In the genomic region with DNA sequence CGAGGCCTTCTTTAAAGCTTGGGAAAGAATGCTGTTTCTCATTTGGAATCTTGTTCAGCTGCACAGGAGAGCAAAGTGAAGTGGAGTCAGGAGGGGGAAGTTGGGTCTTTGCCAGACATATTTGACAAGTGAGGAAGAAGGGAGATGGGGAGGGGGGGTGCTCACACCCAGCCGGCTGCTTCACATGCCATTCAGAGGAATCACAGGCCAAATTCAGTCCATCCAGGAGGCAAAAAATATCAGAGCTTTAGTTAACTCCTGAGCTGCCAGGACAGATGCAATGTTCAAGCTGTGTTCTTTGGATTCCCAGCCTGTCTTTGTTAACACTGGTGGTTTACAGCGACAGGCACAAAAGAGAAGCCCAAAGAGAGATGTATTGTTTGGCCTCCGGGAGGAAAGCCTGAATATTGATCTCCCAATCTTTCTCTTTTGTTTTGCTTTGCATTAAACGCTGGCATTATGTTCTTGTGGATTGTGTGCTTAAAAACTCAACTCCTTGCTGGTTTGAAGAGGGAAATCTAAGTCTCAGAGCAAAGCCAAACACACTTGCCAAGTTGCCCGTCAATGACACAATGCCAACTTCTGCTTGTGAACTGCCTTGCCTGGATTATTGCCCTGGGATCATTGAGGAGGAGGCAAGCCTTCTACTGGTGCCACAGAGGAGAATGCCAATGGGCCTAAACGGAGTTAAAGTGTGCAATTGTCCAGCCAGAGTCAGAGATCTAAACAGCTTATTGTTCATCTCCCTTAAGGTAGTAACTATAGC, we compare ENCODE assay signal across 9 mouse cellular contexts.
DNase-seq lines count a peak whose midpoint lies in the region; ATAC-seq and TF ChIP-seq lines count a peak whose summit lies in the region.
"Had no signal": no experiment of that assay in that cellular context is flagged by ENCODE, and none has a peak within 500 bp of the region (broad histone marks: within the 10 kb centered on the region; RNA-seq: fewer than 3 reads in every experiment).

No protein-coding gene starts in this region.

- no peaks in the 10 kb centered on the region for H3K9me3 ChIP-seq in forebrain, embryonic 11.5 days (ENCODE audit: control insufficient read depth, low read length)
- no peaks in the 10 kb centered on the region for H3K9me3 ChIP-seq in lung, embryonic 15.5 days

- 9% methylated on average over 7 of the region's 7 CpGs for WGBS in forebrain, embryonic 11.5 days
- WGBS in lung, embryonic 15.5 days, result 10% methylated on average over 7 of the region's 7 CpGs

- H3K4me1 ChIP-seq in forebrain, embryonic 11.5 days (replicated peaks; ENCODE audit: control insufficient read depth, insufficient read depth, low read length), result peaks cover 4% of the 10 kb centered on the region; the same call in 1 of the 2 replicates
- H3K4me1 ChIP-seq in lung, embryonic 15.5 days, result peaks cover 25% of the 10 kb centered on the region

- H3K36me3 ChIP-seq in forebrain, embryonic 11.5 days (ENCODE audit: control insufficient read depth, insufficient read depth, low read length), result no peaks in the 10 kb centered on the region
- H3K36me3 ChIP-seq in lung, embryonic 15.5 days, result no peaks in the 10 kb centered on the region

- peak overlapping the region; percentile 10; the same call in 1 of the 2 replicates for H3K9ac ChIP-seq in forebrain, embryonic 11.5 days (ENCODE audit: low read length)
- no peak overlapping the region for H3K9ac ChIP-seq in lung, embryonic 15.5 days

- H3K27ac ChIP-seq in gastrocnemius, adult 2 months, result peak overlapping the region; percentile 20
- peak overlapping the region; percentile 52; the same call in 1 of the 2 replicates for H3K27ac ChIP-seq in forebrain, embryonic 11.5 days (ENCODE audit: low read depth, low read length)
- H3K27ac ChIP-seq in lung, embryonic 15.5 days, result peak overlapping the region; percentile 66

- TF ChIP-seq CTCF in gastrocnemius, adult 2 months (IDR thresholded peaks at IDR 0.05), result no peak

- H3K27me3 ChIP-seq in forebrain, embryonic 11.5 days (ENCODE audit: control insufficient read depth, insufficient read depth, low read length), result no peaks in the 10 kb centered on the region
- no peaks in the 10 kb centered on the region for H3K27me3 ChIP-seq in lung, embryonic 15.5 days

- H3K4me2 ChIP-seq in forebrain, embryonic 11.5 days (ENCODE audit: low read depth, low read length, severe bottlenecking), result no peak overlapping the region
- 0 out of 2 replicates have a peak overlapping the region, but pooled peaks have one; percentile 2 for H3K4me2 ChIP-seq in lung, embryonic 15.5 days

- H3K4me3 ChIP-seq in gastrocnemius, adult 2 months, result peak overlapping the region; percentile 46
- H3K4me3 ChIP-seq in forebrain, embryonic 11.5 days (ENCODE audit: low read depth, low read length), result no peak overlapping the region
- H3K4me3 ChIP-seq in lung, embryonic 15.5 days, result no peak overlapping the region
- H3K4me3 ChIP-seq: erythroblast, embryonic 14.5 days had no signal

- DNase-seq in gastrocnemius, adult 2 months, result peak; percentile 42
- no peak for DNase-seq in gastrocnemius, postnatal 10 days
- peak; percentile 6 for DNase-seq in ZHBTc4 (ENCODE audit: low read depth, low spot score)
- DNase-seq in forebrain, embryonic 11.5 days (ENCODE audit: low spot score), result peak; percentile 73
- peak; percentile 38 to 62 for DNase-seq in heart, postnatal 36 days
- peak; percentile 38 for DNase-seq in skeletal muscle tissue, adult 2 months (ENCODE audit: low read depth, low spot score)
- no peak for DNase-seq in right cerebral cortex, adult 2 months (ENCODE audit: low spot score in 2 of 2)

- ATAC-seq in forebrain, embryonic 11.5 days (replicated peaks; ENCODE audit: low FRiP score), result peak; percentile 87
- ATAC-seq in lung, embryonic 15.5 days (ENCODE audit: borderline replicate concordance, extremely low read depth, low FRiP score, low TSS enrichment), result peak; percentile 86

- intact Hi-C loops in gastrocnemius, adult 2 months (cut with DNase I), result loop anchor here (10.0 kb wide), 1 partner anchor 214 kb away; no protein-coding TSS in a partner anchor
- intact Hi-C loops in heart, postnatal 36 days (cut with DNase I), result loop anchor here (10.0 kb wide), 1 partner anchor 214 kb away; no protein-coding TSS in a partner anchor

Comparison
In these comparisons a context has a peak if more than half of its experiments do, and no peak if none do; other contexts are left out.
1. DNase-seq: peak in gastrocnemius, adult 2 months (single experiment), ZHBTc4 (single experiment), forebrain, embryonic 11.5 days (single experiment), heart, postnatal 36 days (2 of 2) and skeletal muscle tissue, adult 2 months (single experiment); none in gastrocnemius, postnatal 10 days (single experiment) and right cerebral cortex, adult 2 months (0 of 2).
2. Peak in every context shown above with its lines, with median percentiles within 50 percentile points of each other: H3K27ac ChIP-seq.